Mouse (Mus musculus) CD4-positive, CD25-positive, alpha-beta regulatory T cell, adult 4 months (primary cell): ENCODE measurements around the gene Gjb2. TPM values are rescaled to one million over a fixed set of nuclear protein-coding genes. Genes with fewer than 3 reads are reported as not detected.
"Not testable (repeated sequence)": the region's sequence is repeated elsewhere in the genome, so short reads cannot be mapped to it uniquely, and the experiment has no call there.

Source experiments
- ATAC-seq: one replicate; pipeline ENCODE4 v1.8.0; 2017
- polyA plus RNA-seq, 2 experiments: library from polyadenylated mRNA; unstranded; fragments of 100-300 nt; shearing (Covaris generic); gene quantifications; one replicate each; pipeline ENCODE4 v1.2.1; 2017

Gjb2 gene
- polyA plus RNA-seq, 2 experiments from 2014 or later: 5.2 to 6.0 TPM

GRCm38 (mm10) chr14:57066053-57066452, 38.4 kb downstream of the Gjb2 start:
- ATAC-seq: no peak

GRCm38 (mm10) chr14:57060052-57060451, 44.5 kb downstream of the Gjb2 start:
- ATAC-seq: not testable (repeated sequence)

GRCm38 (mm10) chr14:57057563-57058321, 46.8 kb downstream of the Gjb2 start, which contains the start of gene Gja3:
Gene Gja3 (minus strand): TSS chr14:57058100.
- ATAC-seq: no peak

GRCm38 (mm10) chr14:57057204-57057562, 47.3 kb downstream of the Gjb2 start:
- ATAC-seq: no peak

GRCm38 (mm10) chr14:57052713-57053112, 51.8 kb downstream of the Gjb2 start:
- no peak for ATAC-seq

Other genes starting within 250 kb of the Gjb2 start
- gene Zmym2, start 218.0 kb downstream of the Gjb2 start, polyA plus RNA-seq: 10 to 100 TPM; 63.5 to 69.4 TPM
- gene Gja3, start 46.6 kb downstream of the Gjb2 start, polyA plus RNA-seq: not detected
- gene Gm4491, start 11.2 kb upstream of the Gjb2 start, polyA plus RNA-seq: under 1 TPM in 1 of 2 experiments, not detected in 1; 0.28 TPM
- under 1 TPM in 1 of 2 experiments, not detected in 1; 0.26 TPM for gene Gjb6, start 28.9 kb upstream of the Gjb2 start, polyA plus RNA-seq